9 mouse cellular contexts compared by ENCODE assay signal in genomic region chr9:32515894-32516686, GRCm38 (mm10). TPM values are rescaled to one million over a fixed set of nuclear protein-coding genes. Genes with fewer than 3 reads are reported as not detected.
A peak's percentile ranks its signal among the peaks of the same experiment; 100 is the strongest.
DNase-seq lines count a peak whose midpoint lies in the region; ATAC-seq lines count a peak whose summit lies in the region.
"Had no signal": no experiment of that assay in that cellular context is flagged by ENCODE, and none has a peak within 500 bp of the region (broad histone marks: within the 10 kb centered on the region; RNA-seq: fewer than 3 reads in every experiment).

No protein-coding gene starts in this region.

- intact Hi-C loops in heart, postnatal 25 days (cut with DNase I), result no loop called here

- H3K4me1 ChIP-seq in heart, embryonic 13.5 days, result peaks cover 49% of the 10 kb centered on the region
- peaks cover 40% of the 10 kb centered on the region for H3K4me1 ChIP-seq in limb, embryonic 15.5 days
- H3K4me1 ChIP-seq in hindbrain, embryonic 14.5 days (replicated peaks; ENCODE audit: control insufficient read depth, insufficient read depth, low read length), result no peaks in the 10 kb centered on the region; the same call in 1 of the 2 replicates

- H3K9me3 ChIP-seq in heart, embryonic 13.5 days, result no peaks in the 10 kb centered on the region
- no peaks in the 10 kb centered on the region for H3K9me3 ChIP-seq in limb, embryonic 15.5 days
- H3K9me3 ChIP-seq in hindbrain, embryonic 14.5 days (ENCODE audit: control insufficient read depth, low read length), result no peaks in the 10 kb centered on the region

- H3K4me3 ChIP-seq in heart, embryonic 13.5 days, result no peak overlapping the region
- H3K4me3 ChIP-seq in limb, embryonic 15.5 days, result no peak overlapping the region
- H3K4me3 ChIP-seq in hindbrain, embryonic 14.5 days (replicated peaks; ENCODE audit: low read length), result no peak overlapping the region

- no peak for DNase-seq in heart, postnatal 25 days (ENCODE audit: low spot score)
- no peak for DNase-seq in hindbrain, embryonic 14.5 days (ENCODE audit: low spot score)
- DNase-seq in frontal cortex, postnatal 25 days (ENCODE audit: low spot score in 2 of 2), result no peak
- no peak for DNase-seq in cerebellum, postnatal 36 days
- DNase-seq: cerebellum, adult 9-10 months had no signal

- H3K9ac ChIP-seq in heart, embryonic 13.5 days, result no peak overlapping the region
- H3K9ac ChIP-seq in limb, embryonic 15.5 days, result no peak overlapping the region
- H3K9ac ChIP-seq in hindbrain, embryonic 14.5 days, result no peak overlapping the region

- no peak for ATAC-seq in heart, embryonic 13.5 days (ENCODE audit: extremely low read depth, insufficient number of reproducible peaks, low FRiP score, low TSS enrichment)
- ATAC-seq in CD4-positive, CD25-positive, alpha-beta regulatory T cell, adult 4 months, result peak; percentile 30
- ATAC-seq in limb, embryonic 15.5 days (ENCODE audit: insufficient number of reproducible peaks, low FRiP score, low TSS enrichment, low read depth), result no peak
- peak; percentile 50 for ATAC-seq in neutrophil, adult 5-6 weeks (ENCODE audit: extremely low read depth, insufficient number of reproducible peaks, low FRiP score, poor library complexity, severe bottlenecking)
- ATAC-seq in hindbrain, embryonic 14.5 days (ENCODE audit: low FRiP score), result no peak

- no peaks in the 10 kb centered on the region for H3K27me3 ChIP-seq in heart, embryonic 13.5 days (replicated peaks)
- H3K27me3 ChIP-seq in limb, embryonic 15.5 days, result no peaks in the 10 kb centered on the region
- H3K27me3 ChIP-seq in hindbrain, embryonic 14.5 days (ENCODE audit: control insufficient read depth, insufficient read depth, low read length), result no peaks in the 10 kb centered on the region

- H3K4me2 ChIP-seq in heart, embryonic 13.5 days, result 0 out of 2 replicates have a peak overlapping the region, but pooled peaks have one; percentile 4
- H3K4me2 ChIP-seq in limb, embryonic 15.5 days, result no peak overlapping the region
- H3K4me2 ChIP-seq in hindbrain, embryonic 14.5 days (replicated peaks), result no peak overlapping the region

- WGBS in heart, embryonic 13.5 days, result 74% methylated on average over 10 of the region's 10 CpGs
- WGBS in limb, embryonic 15.5 days, result 64% methylated on average over 10 of the region's 10 CpGs
- 84% methylated on average over 10 of the region's 10 CpGs for WGBS in hindbrain, embryonic 14.5 days

- H3K36me3 ChIP-seq in heart, embryonic 13.5 days, result no peaks in the 10 kb centered on the region
- no peaks in the 10 kb centered on the region for H3K36me3 ChIP-seq in limb, embryonic 15.5 days
- H3K36me3 ChIP-seq in hindbrain, embryonic 14.5 days (replicated peaks; ENCODE audit: control insufficient read depth, insufficient read depth), result no peaks in the 10 kb centered on the region

- H3K27ac ChIP-seq in heart, embryonic 13.5 days (replicated peaks), result peak overlapping the region; percentile 59
- H3K27ac ChIP-seq in limb, embryonic 15.5 days, result peak overlapping the region; percentile 27; the same call in 1 of the 2 replicates
- H3K27ac ChIP-seq in hindbrain, embryonic 14.5 days, result no peak overlapping the region

RNA-seq across cellular contexts. Expression of gene Fli1, which starts 26.6 kb away (rescaled TPM):
- 18.3 and 18.6 TPM in 2 replicates for polyA plus RNA-seq in heart, embryonic 13.5 days (2015; fragmentation: Nextera tagmentation; extraction: Ambion mirVana)
- total RNA-seq in heart, postnatal 25 days (2021), result 10 to 100 TPM; 26.4 to 28.2 TPM
- 100 to 1,000 TPM; 105 to 118 TPM for polyA plus RNA-seq in CD4-positive, CD25-positive, alpha-beta regulatory T cell, adult 4 months (2017; shearing (Covaris generic))
- polyA plus RNA-seq in limb, embryonic 15.5 days (2015; fragmentation: Nextera tagmentation; extraction: Ambion mirVana), result 21.3 and 23.4 TPM in 2 replicates
- total RNA-seq in neutrophil, adult 5-6 weeks (2017), result 203 and 223 TPM in 2 replicates
- 7.9 and 9.1 TPM in 2 replicates for polyA plus RNA-seq in hindbrain, embryonic 14.5 days (2014; fragmentation: Nextera tagmentation; extraction: Ambion mirVana)

Comparison
In these comparisons a context has a peak if more than half of its experiments do, and no peak if none do; other contexts are left out.
1. ATAC-seq: peak in CD4-positive, CD25-positive, alpha-beta regulatory T cell, adult 4 months (single experiment) and neutrophil, adult 5-6 weeks (single experiment); none in heart, embryonic 13.5 days (single experiment), limb, embryonic 15.5 days (single experiment) and hindbrain, embryonic 14.5 days (single experiment).